Mouse (Mus musculus): ENCODE results near the gene Gm20388.
A peak's percentile ranks its signal among the peaks of the same experiment; 100 is the strongest.

Gene Gm20388

DNA sequence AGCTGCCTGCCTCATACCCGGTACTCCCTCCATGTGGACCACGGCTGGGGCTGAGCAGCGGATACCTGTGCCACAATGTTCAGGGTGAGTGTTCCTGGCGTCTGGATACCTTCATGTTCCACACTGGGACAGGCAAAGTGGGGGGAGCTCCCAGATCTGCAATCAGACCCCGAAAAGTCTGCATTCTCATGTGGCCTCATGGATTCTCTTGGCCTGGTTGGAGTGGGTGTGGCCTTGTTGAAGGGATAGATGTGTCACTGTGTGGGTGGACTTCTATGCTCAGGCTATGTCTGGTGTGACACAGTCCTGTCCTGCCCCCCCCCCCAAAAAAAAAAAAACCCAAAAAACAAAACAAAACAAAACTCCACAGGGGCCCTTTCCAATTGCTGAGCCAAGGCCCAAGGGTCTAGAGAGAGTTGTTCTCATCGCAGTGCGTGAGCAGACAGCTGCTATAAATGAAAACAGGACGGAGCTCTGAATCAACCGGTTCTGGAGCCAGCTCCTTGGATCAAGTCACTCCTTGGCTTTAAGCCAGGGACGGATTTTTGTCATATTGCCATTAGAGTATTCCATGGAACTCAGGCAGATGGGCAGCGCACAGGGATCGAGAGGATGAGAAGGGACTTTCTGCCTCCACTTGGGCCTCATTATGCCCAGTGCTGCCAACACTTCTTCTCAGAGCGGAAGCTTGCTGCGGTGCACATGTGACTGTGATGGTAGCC lies 3231.3 kb downstream of the Gm20388 start:
- DNase-seq (ENCODE audit: low read depth, low spot score) = no peak

GRCm38 (mm10) chr8:123145279-123145678 lies 3234.6 kb downstream of the Gm20388 start:
- peak; percentile 50 for DNase-seq (ENCODE audit: low read depth, low spot score)

DNA sequence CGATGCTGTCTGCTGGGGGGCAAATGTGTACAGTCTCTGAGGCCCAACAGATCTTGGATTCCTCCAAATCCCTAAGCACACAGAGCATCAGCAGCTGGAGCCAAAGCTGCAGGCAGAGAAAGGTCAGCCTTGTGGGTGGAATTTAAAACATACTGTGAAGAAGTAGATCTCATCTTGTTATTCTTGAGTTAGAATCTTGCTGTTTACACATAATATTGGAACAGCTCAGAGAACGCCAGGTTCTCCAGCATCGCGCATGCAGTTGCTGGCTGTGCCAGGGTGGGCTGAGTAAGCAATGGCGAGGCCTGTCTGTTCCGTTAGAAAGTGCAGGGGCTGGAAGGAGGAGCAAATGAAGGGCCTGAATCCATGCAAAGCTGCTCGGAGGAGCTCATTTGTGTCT lies 3235.7 kb downstream of the Gm20388 start:
- DNase-seq (ENCODE audit: low read depth, low spot score) = no peak

DNA sequence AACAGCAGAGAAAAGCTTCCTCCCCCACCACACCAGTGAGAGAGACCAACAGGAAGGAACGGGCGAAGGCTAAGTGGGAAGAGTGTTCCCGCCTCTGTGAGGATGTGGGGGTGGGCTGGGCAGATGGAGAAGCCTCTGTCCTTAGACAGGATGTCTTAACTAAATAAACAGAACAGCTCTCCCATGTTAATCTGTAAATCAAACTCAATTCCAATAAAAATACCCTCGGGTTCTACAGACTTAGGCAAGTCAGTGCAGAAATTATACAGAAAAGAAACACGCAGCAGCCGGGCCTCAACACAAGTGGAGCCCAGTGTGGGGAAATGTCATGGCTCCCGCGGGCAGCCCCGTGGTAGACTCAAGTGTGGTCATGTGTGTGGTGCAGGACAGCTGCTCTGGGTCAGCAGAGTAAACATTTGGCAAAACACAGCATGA lies 3240.1 kb downstream of the Gm20388 start:
- no peak for DNase-seq (ENCODE audit: low read depth, low spot score)

GRCm38 (mm10) chr8:123155177-123155576 lies 3244.5 kb downstream of the Gm20388 start:
- DNase-seq (ENCODE audit: low read depth, low spot score) = no peak

- peak; percentile 54 for DNase-seq (ENCODE audit: low read depth, low spot score)
Observed at GRCm38 (mm10) chr8:123156070-123156773, 3245.6 kb downstream of the Gm20388 start.

GRCm38 (mm10) chr8:123157888-123158465 lies 3247.3 kb downstream of the Gm20388 start, which contains the start of gene Sult5a1:
Gene Sult5a1 (minus strand): TSS chr8:123158315.
- DNase-seq (ENCODE audit: low read depth, low spot score) = peak; percentile 69

DNA sequence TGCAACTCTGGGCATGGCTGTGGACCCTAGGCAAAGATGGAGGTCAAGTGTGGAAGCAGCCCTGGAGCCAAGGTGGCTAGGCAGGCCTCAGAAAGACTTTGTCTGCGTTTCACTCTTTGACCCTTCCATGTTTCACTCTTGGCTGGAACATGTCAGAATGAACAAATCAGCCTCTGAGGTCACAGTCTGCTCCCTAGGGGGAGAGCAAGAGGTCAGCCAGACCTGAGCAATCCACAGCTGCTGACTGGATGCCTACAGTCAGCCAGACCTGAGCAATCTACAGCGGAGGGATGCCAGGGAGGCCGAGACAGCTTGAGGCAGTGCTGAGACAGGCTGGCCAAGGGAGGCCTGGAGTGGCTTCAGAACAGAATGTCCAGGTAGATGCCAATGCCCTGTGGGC lies 3270.8 kb downstream of the Gm20388 start:
- DNase-seq (ENCODE audit: low read depth, low spot score) = peak; percentile 27

- DNase-seq (ENCODE audit: low read depth, low spot score) = no peak
Observed at GRCm38 (mm10) chr8:123185566-123186409, 3275.1 kb downstream of the Gm20388 start, which contains the start of gene Dpep1. Gene Dpep1 (plus strand): TSS chr8:123186242.

DNA sequence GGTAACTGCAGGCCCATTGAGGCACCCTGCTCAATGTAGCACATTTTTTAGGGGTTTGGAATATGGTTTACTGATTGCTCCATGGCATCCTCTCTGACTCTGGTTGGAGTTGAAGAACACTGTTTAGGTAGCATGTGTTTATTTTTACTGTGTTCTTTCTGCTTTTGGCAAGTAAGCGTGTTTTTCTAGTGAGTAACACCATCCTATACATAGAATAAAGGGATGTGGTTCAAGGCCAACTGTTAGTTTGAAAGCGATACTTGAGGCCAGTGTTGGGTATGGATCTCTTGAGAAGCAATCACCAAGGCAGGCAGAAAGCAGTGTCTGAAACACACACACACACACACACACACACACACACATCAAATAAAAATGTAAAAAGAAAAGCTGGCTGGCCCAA lies 3277.4 kb downstream of the Gm20388 start:
- no peak for DNase-seq (ENCODE audit: low read depth, low spot score)

DNA sequence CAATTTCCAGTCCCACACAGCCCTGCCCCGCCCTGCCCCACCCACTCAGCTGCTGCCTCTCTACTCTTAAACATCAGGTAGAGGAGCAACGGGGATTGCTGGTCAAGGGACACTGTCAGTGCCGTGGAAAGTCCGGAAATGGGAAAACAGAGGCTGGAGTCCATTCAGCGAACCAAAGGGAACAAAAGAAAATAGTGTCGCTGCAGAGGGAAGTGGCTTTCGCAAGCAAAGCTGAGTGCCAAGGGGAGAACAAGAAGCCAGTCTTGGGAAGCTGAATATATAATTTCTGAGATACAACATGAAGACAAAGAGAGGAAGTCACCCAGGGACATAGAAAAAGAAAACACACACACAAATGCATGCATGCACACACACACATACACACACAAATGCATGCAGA lies 3278.2 kb downstream of the Gm20388 start:
- DNase-seq (ENCODE audit: low read depth, low spot score) = no peak

DNA sequence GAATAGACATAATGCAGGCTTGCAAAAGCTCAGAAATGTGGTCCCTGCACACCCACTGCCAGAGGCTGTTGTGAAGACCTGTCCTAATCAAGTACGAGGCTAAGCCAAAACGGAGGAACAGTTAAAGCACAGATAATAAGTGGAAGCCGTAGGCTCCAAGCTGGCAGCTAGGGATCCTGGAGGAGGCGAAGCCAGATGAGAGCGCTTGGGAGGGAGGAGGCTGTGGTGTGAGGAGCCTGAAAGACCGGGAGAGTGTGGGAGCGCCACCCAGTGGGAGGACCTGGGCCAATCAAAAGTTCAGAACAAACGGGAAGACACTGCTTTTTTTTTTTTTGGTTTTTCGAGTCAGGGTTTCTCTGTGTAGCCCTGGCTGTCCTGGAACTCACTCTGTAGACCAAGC lies 3280.0 kb downstream of the Gm20388 start:
- peak; percentile 91 for DNase-seq (ENCODE audit: low read depth, low spot score)

- peak; percentile 77 for DNase-seq (ENCODE audit: low read depth, low spot score)
Observed at GRCm38 (mm10) chr8:123191908-123192307, 3281.3 kb downstream of the Gm20388 start.

- DNase-seq (ENCODE audit: low read depth, low spot score) = no peak
Observed at GRCm38 (mm10) chr8:123193771-123194170, 3283.1 kb downstream of the Gm20388 start.

DNA sequence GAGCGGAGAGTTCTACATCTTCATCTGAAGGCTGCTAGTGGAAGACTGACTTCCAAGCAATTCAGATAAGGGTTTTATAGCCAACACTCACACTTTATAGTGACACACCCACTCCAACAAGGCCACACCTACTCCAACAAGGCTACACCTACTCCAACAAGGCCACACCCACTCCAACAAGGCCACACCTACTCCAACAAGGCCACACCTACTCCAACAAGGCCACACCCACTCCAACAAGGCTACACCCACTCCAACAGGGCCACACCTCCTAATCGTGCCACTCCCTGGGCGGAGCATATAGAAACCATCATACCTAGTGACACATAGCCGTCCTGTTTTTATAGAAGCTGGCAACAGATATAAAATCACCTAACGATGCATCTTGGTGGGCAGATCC lies 3286.4 kb downstream of the Gm20388 start:
- peak; percentile 79 for DNase-seq (ENCODE audit: low read depth, low spot score)

- DNase-seq (ENCODE audit: low read depth, low spot score) = no peak
Observed at GRCm38 (mm10) chr8:123199864-123200263, 3289.2 kb downstream of the Gm20388 start.

- DNase-seq (ENCODE audit: low read depth, low spot score) = peak; percentile 87
Observed at GRCm38 (mm10) chr8:123202288-123202687, 3291.6 kb downstream of the Gm20388 start.

GRCm38 (mm10) chr8:123203571-123203970 lies 3292.9 kb downstream of the Gm20388 start:
- DNase-seq (ENCODE audit: low read depth, low spot score) = no peak

- no peak for DNase-seq (ENCODE audit: low read depth, low spot score)
Observed at GRCm38 (mm10) chr8:123211876-123212275, 3301.2 kb downstream of the Gm20388 start.

GRCm38 (mm10) chr8:123212321-123213117 lies 3301.9 kb downstream of the Gm20388 start, which contains the start of the genes Chmp1a and Spata33:
Gene Chmp1a (minus strand): TSS chr8:123212763.
Gene Spata33 (plus strand): TSS chr8:123212832.
- peak; percentile 98 for DNase-seq (ENCODE audit: low read depth, low spot score)

All from ES-CJ7 (cell line).